Mouse (Mus musculus): ENCODE data around the gene Prtg. TPM values are rescaled to one million over a fixed set of nuclear protein-coding genes. Genes with fewer than 3 reads are reported as not detected.

The Prtg gene
- total and polyA plus RNA-seq, 3 experiments, result not detected

- no peak overlapping the region for H3K4me3 ChIP-seq (replicated peaks in 1 of 3; ENCODE audit: low read depth in 2 of 3, low read length in 2 of 3, poor library complexity in 1 of 3)
- no peak for DNase-seq (ENCODE audit: extremely low read depth)
- H3K9me3 ChIP-seq (replicated peaks; ENCODE audit: low read length), result no peaks in the 10 kb centered on the region
- in situ Hi-C loops (cut with MboI; ENCODE audit: low pct_ligation_motif_present, low pct_unique_long_range_greater_than_20kb, low sequenced_read_pairs), result no loop called here
- no peaks in the 10 kb centered on the region for H3K27me3 ChIP-seq (replicated peaks)
- H3K79me2 ChIP-seq (replicated peaks; ENCODE audit: control insufficient read depth, extremely low read depth, insufficient read depth, poor library complexity, severe bottlenecking), result no peaks in the 10 kb centered on the region
- no peaks in the 10 kb centered on the region for H3K36me3 ChIP-seq (replicated peaks in 1 of 2; ENCODE audit: control insufficient read depth in 1 of 2, insufficient read depth in 1 of 2, low read length in 1 of 2)
- no peaks in the 10 kb centered on the region for H3K4me1 ChIP-seq (ENCODE audit: control insufficient read depth in 1 of 2, insufficient read depth in 2 of 2)
- no peak overlapping the region for H3K27ac ChIP-seq (ENCODE audit: insufficient read depth, low read depth)
- H3K4me2 ChIP-seq (ENCODE audit: insufficient read depth, low read depth, poor library complexity, severe bottlenecking), result no peak overlapping the region
- H3K9ac ChIP-seq (ENCODE audit: insufficient read depth, low read depth), result no peak overlapping the region
- no peak for TF ChIP-seq POLR2AphosphoS2 (IDR thresholded peaks at IDR 0.05; ENCODE audit: low read depth, low read length)
- dilution Hi-C loops (cut with MboI; ENCODE audit: extremely low pct_ligation_motif_present, extremely low pct_unique_long_range_greater_than_20kb, low sequenced_read_pairs), result no loop called here
Observed at GRCm38 (mm10) chr9:72838256-72838655, 31.6 kb downstream of the Prtg start.

GRCm38 (mm10) chr9:72839346-72839990 lies 32.8 kb downstream of the Prtg start:
- no peaks in the 10 kb centered on the region for H3K4me1 ChIP-seq (ENCODE audit: control insufficient read depth in 1 of 2, insufficient read depth in 2 of 2)
- no peak overlapping the region for H3K4me2 ChIP-seq (ENCODE audit: insufficient read depth, low read depth, poor library complexity, severe bottlenecking)
- H3K4me3 ChIP-seq (replicated peaks in 1 of 3; ENCODE audit: low read depth in 2 of 3, low read length in 2 of 3, poor library complexity in 1 of 3), result no peak overlapping the region
- DNase-seq (ENCODE audit: extremely low read depth), result no peak
- in situ Hi-C loops (cut with MboI; ENCODE audit: low pct_ligation_motif_present, low pct_unique_long_range_greater_than_20kb, low sequenced_read_pairs) (no loop called here), dilution Hi-C loops (cut with MboI; ENCODE audit: extremely low pct_ligation_motif_present, extremely low pct_unique_long_range_greater_than_20kb, low sequenced_read_pairs) (no loop called here)
- no peak overlapping the region for H3K9ac ChIP-seq (ENCODE audit: insufficient read depth, low read depth)
- H3K27ac ChIP-seq (ENCODE audit: insufficient read depth, low read depth), result no peak overlapping the region
- H3K36me3 ChIP-seq (replicated peaks in 1 of 2; ENCODE audit: control insufficient read depth in 1 of 2, insufficient read depth in 1 of 2, low read length in 1 of 2), result no peaks in the 10 kb centered on the region
- TF ChIP-seq JUND (conservative IDR thresholded peaks at IDR 0.05; ENCODE audit: low read depth, low read length) (no peak), ETS1 (conservative IDR thresholded peaks at IDR 0.05; ENCODE audit: low read depth, low read length) (no peak), MAFK (IDR thresholded peaks at IDR 0.05; ENCODE audit: insufficient replicate concordance, low read length) (no peak), SMC3 (IDR thresholded peaks at IDR 0.05; ENCODE audit: low read depth, low read length) (no peak), NRF1 (IDR thresholded peaks at IDR 0.05; ENCODE audit: low read depth, low read length) (no peak), MAX (IDR thresholded peaks at IDR 0.05; ENCODE audit: low read length) (no peak), MYC (IDR thresholded peaks at IDR 0.05; ENCODE audit: low read depth, low read length) (no peak), NELFE (IDR thresholded peaks at IDR 0.05; ENCODE audit: low read depth, low read length) (no peak), MAZ (IDR thresholded peaks at IDR 0.05; ENCODE audit: low read depth, low read length) (no peak), MXI1 (IDR thresholded peaks at IDR 0.05; ENCODE audit: low read depth, low read length) (no peak)
- no peaks in the 10 kb centered on the region for H3K79me2 ChIP-seq (replicated peaks; ENCODE audit: control insufficient read depth, extremely low read depth, insufficient read depth, poor library complexity, severe bottlenecking)
- no peaks in the 10 kb centered on the region for H3K27me3 ChIP-seq (replicated peaks)
- no peaks in the 10 kb centered on the region for H3K9me3 ChIP-seq (replicated peaks; ENCODE audit: low read length)

DNA sequence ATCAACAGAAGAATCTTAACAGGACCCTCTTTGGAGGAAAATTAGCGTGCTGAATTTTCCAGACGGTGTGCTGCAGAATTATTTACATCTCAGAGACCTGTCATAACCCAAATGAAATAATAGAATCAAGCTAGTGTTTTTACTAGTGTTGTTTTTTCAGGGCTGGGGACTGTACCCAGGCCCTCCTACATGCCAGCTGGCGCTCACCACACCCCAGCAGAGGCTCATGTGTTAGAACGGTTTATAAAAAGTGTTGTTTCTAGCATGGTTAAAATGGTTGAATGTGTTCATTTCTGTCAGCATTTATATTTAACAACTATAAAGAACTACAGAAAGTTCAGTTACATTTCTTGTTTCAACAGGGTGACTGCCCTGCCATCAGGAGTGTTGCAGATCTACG lies 37.8 kb downstream of the Prtg start:
- Histone ChIP-seq H3K4me3 (replicated peaks in 1 of 3; ENCODE audit: low read depth in 2 of 3, low read length in 2 of 3, poor library complexity in 1 of 3) (no peak overlapping the region), H3K36me3 (replicated peaks in 1 of 2; ENCODE audit: control insufficient read depth in 1 of 2, insufficient read depth in 1 of 2, low read length in 1 of 2) (no peaks in the 10 kb centered on the region), H3K79me2 (replicated peaks; ENCODE audit: control insufficient read depth, extremely low read depth, insufficient read depth, poor library complexity, severe bottlenecking) (no peaks in the 10 kb centered on the region), H3K27ac (ENCODE audit: insufficient read depth, low read depth) (no peak overlapping the region), H3K9ac (ENCODE audit: insufficient read depth, low read depth) (no peak overlapping the region), H3K9me3 (replicated peaks; ENCODE audit: low read length) (peaks cover 2% of the 10 kb centered on the region), H3K4me2 (ENCODE audit: insufficient read depth, low read depth, poor library complexity, severe bottlenecking) (no peak overlapping the region), H3K4me1 (ENCODE audit: control insufficient read depth in 1 of 2, insufficient read depth in 2 of 2) (no peaks in the 10 kb centered on the region), H3K27me3 (replicated peaks) (no peaks in the 10 kb centered on the region)
- TF ChIP-seq PAX5 (IDR thresholded peaks at IDR 0.05; ENCODE audit: low read length) (no peak), NRF1 (IDR thresholded peaks at IDR 0.05; ENCODE audit: low read depth, low read length) (no peak), GABPA (IDR thresholded peaks at IDR 0.05; ENCODE audit: insufficient replicate concordance, low read depth, low read length) (no peak)
- dilution Hi-C loops (cut with MboI; ENCODE audit: extremely low pct_ligation_motif_present, extremely low pct_unique_long_range_greater_than_20kb, low sequenced_read_pairs) (no loop called here), in situ Hi-C loops (cut with MboI; ENCODE audit: low pct_ligation_motif_present, low pct_unique_long_range_greater_than_20kb, low sequenced_read_pairs) (no loop called here)
- DNase-seq (ENCODE audit: extremely low read depth), result no peak

Measured in CH12.LX (cell line).